Mouse (Mus musculus) C2C12 (cell line): ENCODE results near the gene Mgat4b.

Source experiments
- CEBPB ChIP-seq: IDR thresholded peaks from one replicate; pipeline ENCODE4 v1.6.1; 2011; ENCODE audit warnings: low read depth, mild to moderate bottlenecking, control low read depth, moderate library complexity
- CTCF ChIP-seq: IDR thresholded peaks from one replicate; pipeline ENCODE4 v1.5.1; 2011; ENCODE audit not compliant: control insufficient read depth, insufficient read depth, insufficient read length
- MAX ChIP-seq: IDR thresholded peaks from one replicate; pipeline ENCODE4 v1.6.1; 2011; ENCODE audit warnings: mild to moderate bottlenecking, control low read depth
- MYOD1 ChIP-seq: IDR thresholded peaks from one replicate; pipeline ENCODE4 v1.6.1; 2011; ENCODE audit warnings: low read depth; ENCODE audit not compliant: control insufficient read depth, insufficient read length
- MYOG ChIP-seq: IDR thresholded peaks from one replicate; pipeline ENCODE4 v1.6.1; 2011; ENCODE audit not compliant: control insufficient read depth, insufficient read length; ENCODE audit errors: extremely low read depth

DNA sequence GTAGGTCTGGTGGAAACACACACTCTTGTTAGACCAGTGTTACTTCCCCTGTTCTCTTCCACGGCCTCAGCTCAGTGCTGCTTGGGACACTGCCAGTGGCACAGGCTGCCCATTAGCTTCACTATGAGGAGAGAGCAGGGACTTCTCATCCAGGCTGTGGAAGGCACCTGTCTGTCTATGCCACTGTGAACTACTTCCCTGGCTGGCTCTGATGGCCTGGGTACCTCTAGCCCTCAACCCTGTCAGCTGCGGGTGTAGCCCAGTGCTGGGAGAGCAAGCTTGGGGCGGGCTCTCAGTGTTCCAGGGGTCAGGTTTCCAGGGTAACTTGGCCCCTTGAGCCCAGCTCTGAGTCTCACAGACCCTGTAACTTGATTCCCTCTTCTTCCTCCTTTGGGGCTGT, 18.1 kb downstream of the Mgat4b start:
- no peak for TF ChIP-seq CTCF
- TF ChIP-seq MYOG, result no peak
- no peak for TF ChIP-seq MYOD1
- no peak for TF ChIP-seq CEBPB
- TF ChIP-seq MAX, result no peak
